1 mouse cellular context compared by ENCODE assay signal in the genomic region with DNA sequence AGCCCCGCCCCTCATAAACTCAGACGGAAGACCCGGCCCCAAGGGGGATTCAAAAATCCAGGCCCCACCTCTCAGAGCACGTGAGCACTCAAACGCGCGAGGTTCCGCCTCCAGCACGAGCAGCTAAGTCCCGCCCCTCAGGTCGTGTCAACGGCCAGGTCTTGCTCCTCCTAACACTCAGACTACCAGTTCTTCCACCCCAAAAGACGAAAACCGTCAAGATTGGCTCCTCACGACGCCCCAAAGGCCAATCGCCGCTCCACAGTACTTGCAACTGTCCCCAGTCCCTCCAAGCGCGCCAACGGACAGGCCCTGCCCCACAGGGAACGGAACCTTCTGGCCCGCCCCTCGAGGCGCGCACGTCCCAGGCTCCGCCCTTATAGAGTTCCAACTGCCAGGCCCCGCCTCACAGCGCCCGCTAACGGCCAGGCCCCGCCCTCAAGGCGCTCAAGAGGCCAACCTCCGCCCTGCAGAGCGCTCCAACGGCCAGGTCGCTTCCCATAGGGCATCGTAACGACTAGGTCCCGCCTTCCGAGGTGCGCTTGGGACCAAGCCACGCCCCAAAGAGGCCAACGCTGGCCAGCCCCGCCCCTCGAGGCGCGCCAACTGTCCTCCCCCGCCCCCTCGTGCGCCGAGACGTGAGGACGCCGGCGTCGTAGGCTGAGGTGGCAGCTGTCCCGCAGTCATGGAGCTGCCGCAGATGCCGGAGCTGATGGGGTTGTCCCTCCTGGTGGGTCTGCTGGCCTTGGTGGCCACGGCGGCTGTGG.
TF ChIP-seq lines count a peak whose summit lies in the region.

Gene Tbl2 (plus strand): TSS at position 605 of the 767 bp plus-strand sequence.

TF ChIP-seq in CH12.LX, 34 proteins besides CTCF, POLR2A, EP300 and RAD21 (continued from another document):
- TF ChIP-seq NELFE (IDR thresholded peaks at IDR 0.05; ENCODE audit: low read depth, low read length) (peak; percentile 82), TCF12 (IDR thresholded peaks at IDR 0.05; ENCODE audit: low read depth, low read length) (peak; percentile 76), NRF1 (IDR thresholded peaks at IDR 0.05; ENCODE audit: low read depth, low read length) (no peak), SMC3 (IDR thresholded peaks at IDR 0.05; ENCODE audit: low read depth, low read length) (no peak), IRF4 (IDR thresholded peaks at IDR 0.05; ENCODE audit: low read depth, low read length) (no peak; the same call in 1 of the 2 replicates), ELF1 (IDR thresholded peaks at IDR 0.05; ENCODE audit: low read depth, low read length) (peak; percentile 72), MAZ (IDR thresholded peaks at IDR 0.05; ENCODE audit: low read depth, low read length) (no peak), JUND (conservative IDR thresholded peaks at IDR 0.05; ENCODE audit: low read depth, low read length) (no peak), CHD2 (IDR thresholded peaks at IDR 0.05; ENCODE audit: low read length) (no peak), USF2 (conservative IDR thresholded peaks at IDR 0.05; ENCODE audit: low read depth, low read length) (peak; percentile 81), GABPA (IDR thresholded peaks at IDR 0.05; ENCODE audit: insufficient replicate concordance, low read depth, low read length) (no peak), ZKSCAN1 (IDR thresholded peaks at IDR 0.05; ENCODE audit: borderline replicate concordance, low read depth, low read length) (no peak), MEF2A (IDR thresholded peaks at IDR 0.05; ENCODE audit: borderline replicate concordance, low read depth, low read length) (no peak), MYC (IDR thresholded peaks at IDR 0.05; ENCODE audit: low read depth, low read length) (no peak; the same call in 1 of the 2 replicates), UBTF (IDR thresholded peaks at IDR 0.05; ENCODE audit: low read depth, low read length) (peak; percentile 32; the same call in 1 of the 2 replicates), BHLHE40 (IDR thresholded peaks at IDR 0.05; ENCODE audit: low read depth, low read length) (peak; percentile 100), ZC3H11A (IDR thresholded peaks at IDR 0.05; ENCODE audit: low read depth, low read length) (no peak), MXI1 (IDR thresholded peaks at IDR 0.05; ENCODE audit: low read depth, low read length) (peak; percentile 97), POLR2AphosphoS2 (IDR thresholded peaks at IDR 0.05; ENCODE audit: low read depth, low read length) (no peak), TBP (conservative IDR thresholded peaks at IDR 0.05; ENCODE audit: low read depth, low read length) (no peak)
